Mouse (Mus musculus): ENCODE measurements around the gene 1810010D01Rik. TPM values are rescaled to one million over a fixed set of nuclear protein-coding genes. Genes with fewer than 3 reads are reported as not detected.

The 1810010D01Rik gene
- total and polyA plus RNA-seq, 2 experiments, result 0.13 TPM; not detected in 1

- H3K27me3 ChIP-seq (ENCODE audit: control insufficient read depth, insufficient read depth, low read length), result no peaks in the 10 kb centered on the region
- H3K4me1 ChIP-seq (ENCODE audit: control insufficient read depth, insufficient read depth, low read length), result no peaks in the 10 kb centered on the region
- no peak overlapping the region for H3K27ac ChIP-seq (replicated peaks; ENCODE audit: insufficient read depth, low read depth, low read length)
- no peak overlapping the region for H3K9ac ChIP-seq (ENCODE audit: low read depth, low read length)
- H3K36me3 ChIP-seq (ENCODE audit: control insufficient read depth, insufficient read depth, low read length), result no peaks in the 10 kb centered on the region
- no peak for DNase-seq (ENCODE audit: extremely low read depth, low read depth, low spot score)
- H3K79me2 ChIP-seq (ENCODE audit: control insufficient read depth, insufficient read depth, low read length), result no peaks in the 10 kb centered on the region
- no peak for TF ChIP-seq POLR2A (IDR thresholded peaks at IDR 0.05; ENCODE audit: extremely low read depth, insufficient read depth, low read length)
- TF ChIP-seq CTCF (IDR thresholded peaks at IDR 0.05; ENCODE audit: low read depth, low read length), result no peak
- no peak overlapping the region for H3K4me3 ChIP-seq (ENCODE audit: insufficient read depth, low read depth, low read length)
These were observed 17.4 kb downstream of the 1810010D01Rik start for GRCm38 (mm10) chr7:145190520-145190919.

DNA sequence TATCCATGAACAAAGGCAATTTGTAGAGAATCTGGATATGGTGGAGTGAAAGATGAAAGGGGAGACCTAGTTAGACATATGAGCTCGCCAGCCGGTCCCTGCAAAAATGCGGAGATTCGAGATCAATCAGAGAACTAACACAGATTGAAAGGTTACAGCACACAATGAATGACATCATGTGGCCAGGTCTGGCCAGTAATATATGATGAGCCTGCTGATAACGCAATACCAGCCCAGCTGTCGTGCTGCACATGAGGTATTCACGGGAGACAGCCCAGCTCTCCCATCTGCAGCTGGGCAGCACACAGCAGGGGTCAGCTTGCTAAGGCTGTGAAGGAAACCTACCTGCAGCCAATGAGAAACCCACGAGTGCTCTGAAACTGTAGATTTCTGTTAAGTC lies 18.6 kb downstream of the 1810010D01Rik start:
- WGBS, result 72% methylated on average over 8 of the region's 8 CpGs
- no peaks in the 10 kb centered on the region for H3K4me1 ChIP-seq (ENCODE audit: control insufficient read depth, insufficient read depth, low read length)

GRCm38 (mm10) chr7:145187802-145188201 lies 20.1 kb downstream of the 1810010D01Rik start:
- Histone ChIP-seq H3K36me3 (ENCODE audit: control insufficient read depth, insufficient read depth, low read length) (no peaks in the 10 kb centered on the region), H3K4me1 (ENCODE audit: control insufficient read depth, insufficient read depth, low read length) (no peaks in the 10 kb centered on the region), H3K79me2 (ENCODE audit: control insufficient read depth, insufficient read depth, low read length) (no peaks in the 10 kb centered on the region), H3K27me3 (ENCODE audit: control insufficient read depth, insufficient read depth, low read length) (no peaks in the 10 kb centered on the region), H3K4me3 (ENCODE audit: insufficient read depth, low read depth, low read length) (no peak overlapping the region), H3K9ac (ENCODE audit: low read depth, low read length) (no peak overlapping the region), H3K27ac (replicated peaks; ENCODE audit: insufficient read depth, low read depth, low read length) (no peak overlapping the region)
- WGBS, result 62% methylated on average over 3 of the region's 3 CpGs
- no peak for DNase-seq (ENCODE audit: extremely low read depth, low read depth, low spot score)
- TF ChIP-seq POLR2A (IDR thresholded peaks at IDR 0.05; ENCODE audit: extremely low read depth, insufficient read depth, low read length), result no peak
- TF ChIP-seq CTCF (IDR thresholded peaks at IDR 0.05; ENCODE audit: low read depth, low read length), result no peak

More for the DNA sequence above, 18.6 kb downstream of the 1810010D01Rik start:
- no peaks in the 10 kb centered on the region for H3K79me2 ChIP-seq (ENCODE audit: control insufficient read depth, insufficient read depth, low read length)
- no peak overlapping the region for H3K9ac ChIP-seq (ENCODE audit: low read depth, low read length)
- TF ChIP-seq CTCF (IDR thresholded peaks at IDR 0.05; ENCODE audit: low read depth, low read length), result no peak
- TF ChIP-seq POLR2A (IDR thresholded peaks at IDR 0.05; ENCODE audit: extremely low read depth, insufficient read depth, low read length), result no peak
- no peaks in the 10 kb centered on the region for H3K27me3 ChIP-seq (ENCODE audit: control insufficient read depth, insufficient read depth, low read length)
- H3K36me3 ChIP-seq (ENCODE audit: control insufficient read depth, insufficient read depth, low read length), result no peaks in the 10 kb centered on the region
- DNase-seq (ENCODE audit: extremely low read depth, low read depth, low spot score), result no peak
- H3K27ac ChIP-seq (replicated peaks; ENCODE audit: insufficient read depth, low read depth, low read length), result no peak overlapping the region
- no peak overlapping the region for H3K4me3 ChIP-seq (ENCODE audit: insufficient read depth, low read depth, low read length)

GRCm38 (mm10) chr7:145182388-145182787 lies 25.5 kb downstream of the 1810010D01Rik start:
- Histone ChIP-seq H3K4me3 (ENCODE audit: insufficient read depth, low read depth, low read length) (no peak overlapping the region), H3K9ac (ENCODE audit: low read depth, low read length) (no peak overlapping the region), H3K4me1 (ENCODE audit: control insufficient read depth, insufficient read depth, low read length) (no peaks in the 10 kb centered on the region), H3K27ac (replicated peaks; ENCODE audit: insufficient read depth, low read depth, low read length) (no peak overlapping the region), H3K79me2 (ENCODE audit: control insufficient read depth, insufficient read depth, low read length) (no peaks in the 10 kb centered on the region), H3K27me3 (ENCODE audit: control insufficient read depth, insufficient read depth, low read length) (peaks cover 2% of the 10 kb centered on the region; the same call in 1 of the 2 replicates), H3K36me3 (ENCODE audit: control insufficient read depth, insufficient read depth, low read length) (no peaks in the 10 kb centered on the region)
- TF ChIP-seq POLR2A (IDR thresholded peaks at IDR 0.05; ENCODE audit: extremely low read depth, insufficient read depth, low read length) (no peak), CTCF (IDR thresholded peaks at IDR 0.05; ENCODE audit: low read depth, low read length) (no peak)
- DNase-seq (ENCODE audit: extremely low read depth, low read depth, low spot score), result no peak
- 69% methylated on average over 4 of the region's 4 CpGs for WGBS

DNA sequence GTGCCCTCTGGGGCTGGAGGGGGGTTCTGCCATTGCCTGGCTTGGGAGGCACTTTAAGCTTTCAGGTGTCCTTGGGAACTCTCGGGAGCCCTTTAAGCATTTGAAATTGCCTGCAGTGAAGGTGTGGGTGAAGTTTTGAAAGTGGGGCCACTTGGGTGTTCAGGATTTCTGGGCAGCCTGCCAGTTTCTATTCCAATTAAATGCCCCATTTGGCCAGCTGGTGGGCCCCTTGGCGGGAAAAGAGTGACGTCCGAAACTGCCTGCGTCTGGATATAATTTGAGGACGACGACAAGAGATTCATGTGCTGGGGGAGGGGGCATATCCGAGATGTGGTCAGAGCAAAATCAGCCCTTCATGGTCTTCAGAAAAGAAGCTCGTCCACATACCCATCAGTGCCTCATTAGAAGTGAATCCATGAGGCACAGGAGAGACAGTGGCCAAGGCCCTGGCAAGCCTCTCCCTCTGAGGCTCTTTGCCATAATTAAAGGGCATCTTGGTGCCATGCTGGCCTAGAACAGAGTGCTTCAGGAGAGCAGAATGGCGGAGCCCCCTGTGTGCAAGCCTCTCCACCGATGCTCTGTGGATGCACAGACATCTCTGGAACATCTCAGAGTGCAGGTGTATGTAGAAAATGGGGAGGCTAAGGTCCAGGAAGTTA lies 26.4 kb downstream of the 1810010D01Rik start:
- TF ChIP-seq POLR2A (IDR thresholded peaks at IDR 0.05; ENCODE audit: extremely low read depth, insufficient read depth, low read length) (no peak), CTCF (IDR thresholded peaks at IDR 0.05; ENCODE audit: low read depth, low read length) (no peak)
- DNase-seq (ENCODE audit: extremely low read depth, low read depth, low spot score), result no peak
- 83% methylated on average over 11 of the region's 11 CpGs for WGBS
- Histone ChIP-seq H3K4me3 (ENCODE audit: insufficient read depth, low read depth, low read length) (no peak overlapping the region), H3K27ac (replicated peaks; ENCODE audit: insufficient read depth, low read depth, low read length) (no peak overlapping the region), H3K79me2 (ENCODE audit: control insufficient read depth, insufficient read depth, low read length) (no peaks in the 10 kb centered on the region), H3K36me3 (ENCODE audit: control insufficient read depth, insufficient read depth, low read length) (no peaks in the 10 kb centered on the region), H3K27me3 (ENCODE audit: control insufficient read depth, insufficient read depth, low read length) (peaks cover 2% of the 10 kb centered on the region; the same call in 1 of the 2 replicates), H3K9ac (ENCODE audit: low read depth, low read length) (no peak overlapping the region), H3K4me1 (ENCODE audit: control insufficient read depth, insufficient read depth, low read length) (no peaks in the 10 kb centered on the region)

DNA sequence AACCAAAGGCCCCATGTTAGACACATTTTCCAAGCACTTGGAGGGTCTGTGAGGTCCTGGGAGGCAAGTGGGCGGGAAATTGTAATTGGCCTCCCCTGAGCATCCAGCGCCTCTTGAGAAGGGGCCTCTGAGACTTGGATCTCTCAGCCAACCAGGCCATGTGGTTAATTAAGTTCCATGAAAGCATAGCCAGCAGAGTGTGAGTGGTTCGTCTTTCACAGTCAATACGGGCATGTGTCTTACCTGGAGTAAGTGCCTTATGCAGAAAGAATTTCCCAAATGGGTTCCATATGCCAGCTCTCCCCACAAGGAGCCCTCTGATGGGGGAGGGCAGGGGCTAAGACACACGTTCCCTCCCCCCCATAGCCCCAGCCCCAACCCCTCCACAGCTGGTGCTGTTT lies 28.2 kb downstream of the 1810010D01Rik start:
- H3K27me3 ChIP-seq (ENCODE audit: control insufficient read depth, insufficient read depth, low read length), result peaks cover 2% of the 10 kb centered on the region; the same call in 1 of the 2 replicates
- no peak overlapping the region for H3K4me3 ChIP-seq (ENCODE audit: insufficient read depth, low read depth, low read length)
- H3K36me3 ChIP-seq (ENCODE audit: control insufficient read depth, insufficient read depth, low read length), result no peaks in the 10 kb centered on the region
- H3K4me1 ChIP-seq (ENCODE audit: control insufficient read depth, insufficient read depth, low read length), result no peaks in the 10 kb centered on the region
- no peak overlapping the region for H3K27ac ChIP-seq (replicated peaks; ENCODE audit: insufficient read depth, low read depth, low read length)
- TF ChIP-seq CTCF (IDR thresholded peaks at IDR 0.05; ENCODE audit: low read depth, low read length) (no peak), POLR2A (IDR thresholded peaks at IDR 0.05; ENCODE audit: extremely low read depth, insufficient read depth, low read length) (no peak)
- DNase-seq (ENCODE audit: extremely low read depth, low read depth, low spot score), result no peak
- no peak overlapping the region for H3K9ac ChIP-seq (ENCODE audit: low read depth, low read length)
- 72% methylated on average over 5 of the region's 5 CpGs for WGBS
- no peaks in the 10 kb centered on the region for H3K79me2 ChIP-seq (ENCODE audit: control insufficient read depth, insufficient read depth, low read length)

All from liver, adult 2 months (tissue).